Mouse (Mus musculus): ENCODE results near the gene Rftn2. TPM values are rescaled to one million over a fixed set of nuclear protein-coding genes. Genes with fewer than 3 reads are reported as not detected.
"Not testable (repeated sequence)": the region's sequence is repeated elsewhere in the genome, so short reads cannot be mapped to it uniquely, and the experiment has no call there.

Rftn2 gene
- polyA plus RNA-seq, 1 experiment from 2014 or later, result 7.0 TPM

DNA sequence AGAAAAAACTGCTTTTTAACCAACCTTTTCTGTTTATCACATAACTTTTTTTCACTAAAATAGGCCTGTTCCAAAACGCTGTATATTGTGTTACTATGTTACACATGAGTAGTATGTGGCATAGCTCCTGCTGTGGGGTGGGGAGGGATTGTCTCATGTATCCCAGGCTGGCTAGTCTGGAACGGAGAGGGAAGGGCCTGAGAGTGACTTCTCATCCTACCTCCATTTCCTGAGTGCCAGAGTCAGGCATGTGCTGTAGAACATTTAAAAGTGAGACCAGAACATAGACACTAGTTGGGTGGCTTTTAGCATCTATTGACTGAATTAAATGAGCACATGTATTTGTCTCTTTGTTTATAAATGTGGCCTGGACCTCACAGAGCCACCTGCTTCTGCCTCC, 93.4 kb downstream of the Rftn2 start:
- TF ChIP-seq CTCF (IDR thresholded peaks at IDR 0.05; ENCODE audit: low read depth), result no peak
- peaks cover 9% of the 10 kb centered on the region; the same call in 1 of the 2 replicates for H3K4me1 ChIP-seq (replicated peaks; ENCODE audit: insufficient read depth, low read length)
- H3K4me2 ChIP-seq (ENCODE audit: low read length), result peak overlapping the region; percentile 30
- H3K9ac ChIP-seq (ENCODE audit: low read depth, low read length), result no peak overlapping the region
- H3K9me3 ChIP-seq (replicated peaks; ENCODE audit: low read length), result no peaks in the 10 kb centered on the region
- H3K27me3 ChIP-seq (ENCODE audit: insufficient read depth, low read length), result no peaks in the 10 kb centered on the region
- no peak for DNase-seq (ENCODE audit: low spot score)
- H3K4me3 ChIP-seq (replicated peaks; ENCODE audit: low read depth, low read length), result no peak overlapping the region
- no peak overlapping the region for H3K27ac ChIP-seq
- 44% methylated on average over 2 of the region's 2 CpGs for WGBS
- ATAC-seq (replicated peaks; ENCODE audit: low FRiP score, low read depth), result no peak
- 0 out of 2 replicates have a peak, but pooled peaks cover 3% of the 10 kb centered on the region for H3K36me3 ChIP-seq (ENCODE audit: insufficient read depth, low read length)

DNA sequence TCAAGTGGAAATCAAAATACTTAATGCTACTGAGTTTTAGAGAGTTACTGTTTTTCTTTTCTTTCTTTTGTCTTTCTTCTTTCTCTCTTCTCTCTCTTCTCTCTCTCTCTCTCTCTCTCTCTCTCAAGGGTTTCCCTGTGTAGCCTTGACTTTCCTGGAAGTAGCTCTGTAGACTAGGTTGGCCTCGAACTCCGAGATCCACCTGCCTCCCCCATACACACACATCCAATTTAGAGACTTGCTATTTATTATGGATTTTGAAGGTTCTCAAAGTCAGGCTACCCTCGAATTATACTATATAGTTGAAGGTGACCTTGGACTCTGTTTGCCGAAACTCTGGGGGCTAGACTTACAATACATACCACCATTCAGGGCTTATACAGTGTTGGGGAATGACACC, 94.3 kb downstream of the Rftn2 start:
- DNase-seq (ENCODE audit: low spot score), result no peak
- peak overlapping the region; percentile 61 for H3K4me2 ChIP-seq (ENCODE audit: low read length)
- H3K9ac ChIP-seq (ENCODE audit: low read depth, low read length), result peak overlapping the region; percentile 98; the same call in 1 of the 2 replicates
- H3K4me3 ChIP-seq (replicated peaks; ENCODE audit: low read depth, low read length), result peak overlapping the region; percentile 84
- H3K27ac ChIP-seq, result peak overlapping the region; percentile 99; the same call in 1 of the 2 replicates
- no peaks in the 10 kb centered on the region for H3K27me3 ChIP-seq (ENCODE audit: insufficient read depth, low read length)
- WGBS, result 50% methylated on average over 4 of the region's 4 CpGs
- no peak for TF ChIP-seq CTCF (IDR thresholded peaks at IDR 0.05; ENCODE audit: low read depth)
- no peaks in the 10 kb centered on the region for H3K36me3 ChIP-seq (ENCODE audit: insufficient read depth, low read length)
- peaks cover 9% of the 10 kb centered on the region; the same call in 1 of the 2 replicates for H3K4me1 ChIP-seq (replicated peaks; ENCODE audit: insufficient read depth, low read length)
- ATAC-seq (replicated peaks; ENCODE audit: low FRiP score, low read depth), result no peak
- no peaks in the 10 kb centered on the region for H3K9me3 ChIP-seq (replicated peaks; ENCODE audit: low read length)

DNA sequence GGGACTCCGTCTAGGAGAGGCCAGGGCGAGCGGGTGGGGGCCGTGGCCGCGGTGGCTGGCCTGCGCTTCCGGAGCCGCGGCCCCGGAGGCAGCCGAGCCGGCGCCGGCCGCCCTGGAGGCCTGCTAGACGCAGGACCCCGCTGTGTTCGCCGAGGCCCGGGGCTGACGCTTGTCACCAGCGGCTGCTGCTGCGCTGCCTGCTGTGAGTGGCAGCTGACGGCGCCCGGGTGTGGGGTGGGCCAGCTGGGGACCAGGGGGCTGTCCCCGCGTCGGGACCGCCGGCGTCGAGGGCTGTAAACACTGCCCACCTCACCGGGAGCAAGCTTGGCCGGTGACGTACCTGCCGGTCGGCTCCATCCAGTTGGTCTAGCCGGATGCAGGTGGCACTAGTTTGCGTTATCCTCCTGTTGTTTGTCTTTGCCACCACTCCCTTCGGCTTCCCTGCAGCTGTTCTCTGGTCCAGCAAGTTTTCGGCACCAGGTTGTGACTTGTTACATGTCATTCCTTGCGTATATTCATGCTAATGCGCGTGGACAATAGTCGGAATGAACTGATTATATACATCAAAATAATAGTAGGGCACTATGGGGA, 95.1 kb downstream of the Rftn2 start:
- DNase-seq (ENCODE audit: low spot score), result peak; percentile 67

DNA sequence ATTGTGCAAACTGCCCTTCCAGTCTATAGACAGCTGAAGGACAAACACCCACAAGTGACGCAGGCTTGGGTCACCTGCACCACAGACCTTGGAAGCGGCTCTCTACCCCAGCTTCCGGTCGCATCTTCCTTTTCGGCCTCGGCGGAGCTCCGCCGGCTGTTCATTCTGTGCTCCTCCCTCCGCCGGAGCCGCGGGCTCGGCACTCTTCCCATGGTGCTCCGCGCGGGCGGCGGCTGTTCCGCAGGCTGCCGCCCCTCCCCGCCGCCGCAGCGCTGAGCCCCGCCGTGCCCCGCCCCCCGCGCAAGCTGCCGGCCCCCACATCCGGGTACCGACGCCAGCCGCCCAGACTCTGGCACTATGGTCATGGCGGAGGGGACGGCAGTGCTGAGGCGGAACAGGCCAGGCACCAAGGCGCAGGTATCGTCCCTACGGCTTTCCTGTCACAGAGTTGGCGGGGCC, 95.6 kb downstream of the Rftn2 start, which contains the start of gene Mob4:
TSS of gene Mob4 (plus strand) at position 289 of the 459 bp plus-strand sequence.
- Histone ChIP-seq H3K4me3 (replicated peaks; ENCODE audit: low read depth, low read length) (peak within 1 kb of the TSS; percentile 84), H3K4me2 (ENCODE audit: low read length) (peak within 1 kb of the TSS; percentile 61), H3K27ac (peak within 1 kb of the TSS; percentile 99), H3K9me3 (replicated peaks; ENCODE audit: low read length) (no peaks in the 10 kb centered on the region), H3K9ac (ENCODE audit: low read depth, low read length) (peak within 1 kb of the TSS; percentile 98), H3K36me3 (ENCODE audit: insufficient read depth, low read length) (no peaks in the 10 kb centered on the region), H3K4me1 (replicated peaks; ENCODE audit: insufficient read depth, low read length) (peaks cover 9% of the 10 kb centered on the region; the same call in 1 of the 2 replicates), H3K27me3 (ENCODE audit: insufficient read depth, low read length) (no peaks in the 10 kb centered on the region)
- ATAC-seq (replicated peaks; ENCODE audit: low FRiP score, low read depth), result peak; percentile 97
- under 1% methylated on average over 38 of the region's 42 CpGs for WGBS
- DNase-seq (ENCODE audit: low spot score), result peak; percentile 94
- no peak for TF ChIP-seq CTCF (IDR thresholded peaks at IDR 0.05; ENCODE audit: low read depth)

More for the DNA sequence above, 95.1 kb downstream of the Rftn2 start:
- Histone ChIP-seq H3K4me2 (ENCODE audit: low read length) (peak overlapping the region; percentile 61), H3K36me3 (ENCODE audit: insufficient read depth, low read length) (no peaks in the 10 kb centered on the region), H3K27ac (peak overlapping the region; percentile 99), H3K4me3 (replicated peaks; ENCODE audit: low read depth, low read length) (peak overlapping the region; percentile 84), H3K27me3 (ENCODE audit: insufficient read depth, low read length) (no peaks in the 10 kb centered on the region), H3K9ac (ENCODE audit: low read depth, low read length) (peak overlapping the region; percentile 98), H3K4me1 (replicated peaks; ENCODE audit: insufficient read depth, low read length) (peaks cover 9% of the 10 kb centered on the region; the same call in 1 of the 2 replicates), H3K9me3 (replicated peaks; ENCODE audit: low read length) (no peaks in the 10 kb centered on the region)
- no peak for TF ChIP-seq CTCF (IDR thresholded peaks at IDR 0.05; ENCODE audit: low read depth)
- under 1% methylated on average over 37 of the region's 47 CpGs for WGBS
- ATAC-seq (replicated peaks; ENCODE audit: low FRiP score, low read depth), result peak; percentile 81

DNA sequence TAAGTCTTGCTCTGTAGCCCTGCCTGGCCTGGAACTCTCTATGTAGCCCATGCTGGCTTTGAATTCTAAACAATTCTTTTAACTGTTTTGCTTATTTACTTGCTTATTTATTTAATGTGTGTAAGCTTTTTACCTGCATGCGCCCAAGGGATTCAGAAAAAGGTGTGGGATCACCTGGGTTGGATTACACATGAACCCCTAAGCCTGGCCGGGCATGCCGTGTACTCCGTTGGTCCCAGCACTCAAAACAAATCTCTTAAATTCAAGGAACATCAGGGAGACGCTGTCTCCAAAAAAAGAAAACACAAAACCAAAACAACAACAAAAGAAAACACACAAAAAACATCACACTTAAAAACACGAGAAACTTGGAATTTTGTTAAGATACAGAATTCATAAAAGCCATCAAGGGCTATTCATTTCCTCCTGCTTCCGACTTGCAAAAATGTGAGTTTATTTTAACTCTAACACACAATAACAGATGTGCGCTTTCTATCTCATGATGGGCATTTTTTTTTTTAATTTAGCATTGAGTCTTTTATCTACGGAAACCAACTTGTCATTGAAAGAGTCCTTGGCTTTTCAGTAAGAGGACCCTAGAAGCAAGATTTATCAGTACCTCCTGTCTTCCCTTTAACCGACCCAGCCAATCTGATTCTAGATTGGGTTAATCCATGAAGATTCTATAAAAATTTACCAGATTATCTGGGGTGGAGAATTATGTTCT, 96.2 kb downstream of the Rftn2 start:
- H3K4me1 ChIP-seq (replicated peaks; ENCODE audit: insufficient read depth, low read length), result peaks cover 9% of the 10 kb centered on the region; the same call in 1 of the 2 replicates
- ATAC-seq (replicated peaks; ENCODE audit: low FRiP score, low read depth) (no peak), DNase-seq (ENCODE audit: low spot score) (no peak)
- H3K9me3 ChIP-seq (replicated peaks; ENCODE audit: low read length), result no peaks in the 10 kb centered on the region
- peak overlapping the region; percentile 84 for H3K4me3 ChIP-seq (replicated peaks; ENCODE audit: low read depth, low read length)
- TF ChIP-seq CTCF (IDR thresholded peaks at IDR 0.05; ENCODE audit: low read depth), result no peak
- peak overlapping the region; percentile 61 for H3K4me2 ChIP-seq (ENCODE audit: low read length)
- no peaks in the 10 kb centered on the region for H3K36me3 ChIP-seq (ENCODE audit: insufficient read depth, low read length)
- peak overlapping the region; percentile 98 for H3K9ac ChIP-seq (ENCODE audit: low read depth, low read length)
- 61% methylated on average over 10 of the region's 10 CpGs for WGBS
- peak overlapping the region; percentile 99 for H3K27ac ChIP-seq
- no peaks in the 10 kb centered on the region for H3K27me3 ChIP-seq (ENCODE audit: insufficient read depth, low read length)

DNA sequence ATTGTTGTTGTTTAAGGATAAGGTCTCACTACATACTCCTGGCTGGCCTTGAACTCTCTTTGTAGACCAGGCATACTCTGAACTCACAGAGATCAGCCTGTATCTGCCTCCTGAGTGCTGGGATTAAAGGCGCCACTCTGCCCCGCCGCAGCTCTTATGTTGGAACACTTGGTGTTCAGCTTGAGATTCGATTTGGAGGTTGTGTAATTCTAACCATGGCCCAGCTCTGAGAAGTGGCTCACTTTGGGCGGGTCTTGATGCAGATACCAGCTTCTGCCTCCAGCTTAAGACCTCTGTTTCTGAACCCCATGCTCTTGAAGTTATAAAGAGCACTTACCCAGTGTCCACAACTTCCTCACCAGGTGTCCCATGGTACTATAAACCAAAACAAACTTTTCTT, 96.9 kb downstream of the Rftn2 start:
- no peak overlapping the region for H3K9ac ChIP-seq (ENCODE audit: low read depth, low read length)
- H3K9me3 ChIP-seq (replicated peaks; ENCODE audit: low read length), result no peaks in the 10 kb centered on the region
- no peak for DNase-seq (ENCODE audit: low spot score)
- no peak for TF ChIP-seq CTCF (IDR thresholded peaks at IDR 0.05; ENCODE audit: low read depth)
- H3K36me3 ChIP-seq (ENCODE audit: insufficient read depth, low read length), result no peaks in the 10 kb centered on the region
- no peak for ATAC-seq (replicated peaks; ENCODE audit: low FRiP score, low read depth)
- H3K27ac ChIP-seq, result no peak overlapping the region
- WGBS, result 91% methylated on average over 5 of the region's 5 CpGs
- no peak overlapping the region for H3K4me3 ChIP-seq (replicated peaks; ENCODE audit: low read depth, low read length)
- no peaks in the 10 kb centered on the region for H3K27me3 ChIP-seq (ENCODE audit: insufficient read depth, low read length)
- no peak overlapping the region for H3K4me2 ChIP-seq (ENCODE audit: low read length)
- H3K4me1 ChIP-seq (replicated peaks; ENCODE audit: insufficient read depth, low read length), result peaks cover 9% of the 10 kb centered on the region; the same call in 1 of the 2 replicates

DNA sequence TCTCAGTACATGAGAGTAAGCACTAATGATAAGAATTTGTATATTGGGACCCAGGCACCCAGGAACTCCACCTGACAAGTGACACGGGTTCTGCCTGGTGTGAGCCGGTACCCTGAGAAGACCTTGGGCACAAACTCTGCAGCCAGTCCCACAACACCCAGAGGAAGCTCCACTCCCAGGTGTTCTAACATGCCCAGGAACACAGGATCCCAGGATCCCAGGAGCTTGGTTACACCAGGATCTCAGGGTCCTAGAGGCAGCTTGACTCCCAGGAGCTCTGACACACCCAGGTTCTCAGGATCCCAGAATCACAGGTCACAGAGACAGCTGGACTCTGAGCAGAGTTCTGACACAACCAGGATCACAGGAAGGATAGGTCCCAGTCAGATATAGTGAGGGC, 102.4 kb downstream of the Rftn2 start:
- not testable (repeated sequence) for H3K4me2 ChIP-seq (ENCODE audit: low read length); H3K9ac ChIP-seq (ENCODE audit: low read depth, low read length); H3K9me3 ChIP-seq (replicated peaks; ENCODE audit: low read length); H3K27me3 ChIP-seq (ENCODE audit: insufficient read depth, low read length); H3K4me3 ChIP-seq (replicated peaks; ENCODE audit: low read depth, low read length); ATAC-seq (replicated peaks; ENCODE audit: low FRiP score, low read depth); H3K4me1 ChIP-seq (replicated peaks; ENCODE audit: insufficient read depth, low read length); H3K36me3 ChIP-seq (ENCODE audit: insufficient read depth, low read length); DNase-seq (ENCODE audit: low spot score); H3K27ac ChIP-seq
- WGBS, result 98% methylated on average over 2 of the region's 2 CpGs

Data from kidney, postnatal 0 days (tissue).